Comparison of ENCODE assay signal across 18 mouse cellular contexts in the genomic region with DNA sequence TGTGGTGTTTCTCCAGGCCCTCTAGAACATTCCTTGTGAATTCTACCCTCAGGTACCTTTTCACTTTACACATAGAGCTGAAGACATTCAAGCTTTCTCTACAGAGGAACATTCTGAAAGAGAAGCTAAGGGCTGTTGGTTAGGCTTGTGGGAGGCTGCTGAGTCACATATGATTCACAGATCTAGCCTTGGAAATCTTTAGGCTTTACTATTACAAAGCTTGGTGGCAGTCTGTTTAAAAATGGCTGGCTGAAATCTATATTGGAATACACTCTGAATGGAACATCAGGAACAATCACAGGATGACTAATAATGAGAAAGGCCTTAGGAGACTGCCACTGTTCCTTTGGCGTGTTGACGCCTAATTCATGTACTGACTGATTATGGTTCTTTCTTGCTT.
DNase-seq lines count a peak whose midpoint lies in the region; ATAC-seq lines count a peak whose summit lies in the region.
"Had no signal": no experiment of that assay in that cellular context is flagged by ENCODE, and none has a peak within 500 bp of the region (broad histone marks: within the 10 kb centered on the region; RNA-seq: fewer than 3 reads in every experiment).

No protein-coding gene starts in this region.

- peak; percentile 57 for DNase-seq in adrenal gland, adult 2 months
- DNase-seq in adrenal gland, postnatal 14 days, result no peak
- DNase-seq in layer of hippocampus, adult 9-11 months, result peak; percentile 10
- no peak for DNase-seq in layer of hippocampus, adult 9-10 months (ENCODE audit: low spot score)
- peak; percentile 5 for DNase-seq in 3134 (ENCODE audit: extremely low read depth, insufficient read length, low spot score)
- DNase-seq in fibroblast of lung, adult 2 months (ENCODE audit: low read depth), result peak; percentile 34
- no peak for DNase-seq in lung, postnatal 4 days
- DNase-seq: cerebellum, adult 11 months; cerebellum, postnatal 14 days; embryo, embryonic 11 days; gastrocnemius, postnatal 10 days; heart, adult 2 months had no signal

- ATAC-seq in megakaryocyte progenitor cell, adult 5-6 weeks (replicated peaks; ENCODE audit: poor library complexity), result no peak
- ATAC-seq: activated CD4-positive, CD25-positive, alpha-beta regulatory T cell, adult 4 months; forebrain, embryonic 13.5 days; intestine, embryonic 16.5 days; midbrain, embryonic 16.5 days; Patski had no signal

Comparison
In these comparisons a context has a peak if more than half of its experiments do, and no peak if none do; other contexts are left out.
1. DNase-seq: peak in adrenal gland, adult 2 months (single experiment), layer of hippocampus, adult 9-11 months (single experiment), 3134 (single experiment) and fibroblast of lung, adult 2 months (single experiment); none in adrenal gland, postnatal 14 days (single experiment), layer of hippocampus, adult 9-10 months (single experiment) and lung, postnatal 4 days (0 of 2).